Mouse (Mus musculus): ENCODE measurements at regions not wholly inside any gene's neighbourhood (a gene's known extent, or its start where the extent isn't known, plus 50 kb on each side); places are given as distances from the start of the nearest gene placed in this dataset.
A peak's percentile ranks its signal among the peaks of the same experiment; 100 is the strongest.

DNA sequence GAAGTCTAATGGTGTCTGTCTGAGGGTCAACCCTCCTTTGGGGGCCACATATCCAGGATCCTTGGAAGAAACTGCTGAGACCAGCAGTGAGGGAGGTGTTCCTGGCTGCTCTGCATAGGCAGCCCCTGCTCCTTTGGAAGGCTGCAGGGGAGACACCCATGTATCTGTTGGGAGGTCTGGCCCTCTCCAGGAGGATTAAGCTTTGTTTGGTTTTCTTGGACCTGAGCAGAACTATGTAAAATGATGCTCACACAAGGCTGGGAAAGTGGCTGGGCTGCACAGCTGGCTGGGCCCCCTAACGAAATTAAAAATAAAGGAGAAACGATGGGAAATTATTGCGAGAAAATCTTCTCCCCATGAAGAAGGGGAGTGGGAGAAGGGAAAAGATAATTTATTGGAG lies 104.2 kb downstream of the Edn3 start:
- H3K27me3 ChIP-seq (ENCODE audit: control insufficient read depth, insufficient read depth, low read depth, low read length): no peaks in the 10 kb centered on the region
- no peak overlapping the region for H3K4me2 ChIP-seq (ENCODE audit: low read depth, low read length)
- H3K27ac ChIP-seq (ENCODE audit: low read length): no peak overlapping the region
- WGBS: 70% methylated on average over 3 of the region's 3 CpGs
- no peak for ATAC-seq (ENCODE audit: low read depth)
- no peak overlapping the region for H3K9ac ChIP-seq (ENCODE audit: low read length)
- H3K36me3 ChIP-seq (ENCODE audit: control insufficient read depth, insufficient read depth, low read length): no peaks in the 10 kb centered on the region
- no peaks in the 10 kb centered on the region for H3K9me3 ChIP-seq (ENCODE audit: control insufficient read depth, low read length)
- peaks cover 9% of the 10 kb centered on the region for H3K4me1 ChIP-seq (replicated peaks; ENCODE audit: control insufficient read depth, insufficient read depth, low read length)
- H3K4me3 ChIP-seq (ENCODE audit: low read length): no peak overlapping the region

DNA sequence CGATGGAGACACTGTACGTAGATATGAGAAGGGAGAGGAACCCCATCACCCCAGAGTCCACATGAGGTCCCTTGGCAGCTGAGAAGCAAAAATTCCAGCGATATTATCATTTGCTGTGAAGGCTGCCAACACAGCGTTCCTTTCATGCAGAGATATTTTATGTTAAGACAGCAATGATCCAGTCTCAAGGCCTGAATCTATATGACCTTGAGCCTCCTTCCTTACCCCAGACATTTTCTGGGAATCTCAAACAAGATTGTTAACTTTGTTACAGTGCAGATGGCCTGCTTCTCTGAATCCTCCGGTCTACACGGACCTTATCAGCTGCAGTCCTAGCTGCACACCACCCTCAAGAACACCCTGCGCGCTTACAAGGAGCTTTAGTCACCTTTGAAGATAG lies 106.1 kb downstream of the Edn3 start:
- Histone ChIP-seq H3K4me1 (replicated peaks; ENCODE audit: control insufficient read depth, insufficient read depth, low read length) (peaks cover 9% of the 10 kb centered on the region), H3K4me3 (ENCODE audit: low read length) (no peak overlapping the region), H3K9ac (ENCODE audit: low read length) (no peak overlapping the region), H3K27ac (ENCODE audit: low read length) (no peak overlapping the region), H3K27me3 (ENCODE audit: control insufficient read depth, insufficient read depth, low read depth, low read length) (no peaks in the 10 kb centered on the region), H3K9me3 (ENCODE audit: control insufficient read depth, low read length) (no peaks in the 10 kb centered on the region), H3K4me2 (ENCODE audit: low read depth, low read length) (no peak overlapping the region), H3K36me3 (ENCODE audit: control insufficient read depth, insufficient read depth, low read length) (no peaks in the 10 kb centered on the region)
- ATAC-seq (ENCODE audit: low read depth): no peak
- WGBS: 43% methylated on average over 8 of the region's 8 CpGs

DNA sequence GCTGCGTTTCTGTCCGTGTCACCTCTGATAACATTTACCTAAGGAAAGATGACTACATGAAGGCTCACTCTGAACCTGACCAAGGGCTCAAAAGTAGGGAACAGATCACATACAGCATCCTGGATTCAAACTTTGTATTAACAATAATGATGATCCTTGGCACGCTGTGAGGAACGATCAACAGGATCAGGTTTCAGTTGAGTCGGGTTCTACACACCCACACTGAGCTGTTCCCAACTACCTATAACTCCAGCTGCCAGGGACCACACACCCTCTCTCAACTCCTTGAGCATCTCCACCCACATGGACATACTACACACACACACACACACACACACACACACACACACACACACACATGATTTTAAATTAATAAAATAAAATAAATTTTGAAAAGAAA lies 107.0 kb downstream of the Edn3 start:
- 40% methylated on average over 5 of the region's 5 CpGs for WGBS
- H3K9ac ChIP-seq (ENCODE audit: low read length): no peak overlapping the region
- ATAC-seq (ENCODE audit: low read depth): no peak
- no peak overlapping the region for H3K27ac ChIP-seq (ENCODE audit: low read length)
- H3K36me3 ChIP-seq (ENCODE audit: control insufficient read depth, insufficient read depth, low read length): no peaks in the 10 kb centered on the region
- H3K4me3 ChIP-seq (ENCODE audit: low read length): no peak overlapping the region
- no peaks in the 10 kb centered on the region for H3K9me3 ChIP-seq (ENCODE audit: control insufficient read depth, low read length)
- H3K4me1 ChIP-seq (replicated peaks; ENCODE audit: control insufficient read depth, insufficient read depth, low read length): peaks cover 9% of the 10 kb centered on the region
- H3K4me2 ChIP-seq (ENCODE audit: low read depth, low read length): no peak overlapping the region
- H3K27me3 ChIP-seq (ENCODE audit: control insufficient read depth, insufficient read depth, low read depth, low read length): no peaks in the 10 kb centered on the region

DNA sequence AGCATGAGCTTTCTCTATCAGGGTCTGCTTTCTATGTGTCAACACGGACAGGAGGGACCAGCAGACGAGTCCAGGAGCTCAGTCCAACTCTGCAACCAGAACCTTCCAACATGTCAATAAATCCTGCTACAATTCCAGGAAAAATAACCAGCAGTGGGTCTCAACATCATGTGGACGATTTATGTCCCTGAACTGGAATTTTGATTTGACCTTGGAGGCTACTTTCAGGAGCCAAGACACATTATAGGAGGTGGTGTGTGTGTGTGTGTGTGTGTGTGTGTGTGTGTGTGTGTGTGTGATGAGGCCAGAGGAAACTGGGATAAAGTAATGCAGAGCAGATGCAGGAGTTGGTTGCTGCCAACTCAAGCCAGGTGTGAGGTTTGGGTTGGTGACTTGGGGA lies 107.8 kb downstream of the Edn3 start:
- H3K36me3 ChIP-seq (ENCODE audit: control insufficient read depth, insufficient read depth, low read length): no peaks in the 10 kb centered on the region
- peaks cover 9% of the 10 kb centered on the region for H3K4me1 ChIP-seq (replicated peaks; ENCODE audit: control insufficient read depth, insufficient read depth, low read length)
- H3K4me2 ChIP-seq (ENCODE audit: low read depth, low read length): no peak overlapping the region
- no peak overlapping the region for H3K27ac ChIP-seq (ENCODE audit: low read length)
- no peak overlapping the region for H3K9ac ChIP-seq (ENCODE audit: low read length)
- no peaks in the 10 kb centered on the region for H3K9me3 ChIP-seq (ENCODE audit: control insufficient read depth, low read length)
- no peaks in the 10 kb centered on the region for H3K27me3 ChIP-seq (ENCODE audit: control insufficient read depth, insufficient read depth, low read depth, low read length)
- no peak for ATAC-seq (ENCODE audit: low read depth)
- no peak overlapping the region for H3K4me3 ChIP-seq (ENCODE audit: low read length)
- 66% methylated on average over 3 of the region's 3 CpGs for WGBS

DNA sequence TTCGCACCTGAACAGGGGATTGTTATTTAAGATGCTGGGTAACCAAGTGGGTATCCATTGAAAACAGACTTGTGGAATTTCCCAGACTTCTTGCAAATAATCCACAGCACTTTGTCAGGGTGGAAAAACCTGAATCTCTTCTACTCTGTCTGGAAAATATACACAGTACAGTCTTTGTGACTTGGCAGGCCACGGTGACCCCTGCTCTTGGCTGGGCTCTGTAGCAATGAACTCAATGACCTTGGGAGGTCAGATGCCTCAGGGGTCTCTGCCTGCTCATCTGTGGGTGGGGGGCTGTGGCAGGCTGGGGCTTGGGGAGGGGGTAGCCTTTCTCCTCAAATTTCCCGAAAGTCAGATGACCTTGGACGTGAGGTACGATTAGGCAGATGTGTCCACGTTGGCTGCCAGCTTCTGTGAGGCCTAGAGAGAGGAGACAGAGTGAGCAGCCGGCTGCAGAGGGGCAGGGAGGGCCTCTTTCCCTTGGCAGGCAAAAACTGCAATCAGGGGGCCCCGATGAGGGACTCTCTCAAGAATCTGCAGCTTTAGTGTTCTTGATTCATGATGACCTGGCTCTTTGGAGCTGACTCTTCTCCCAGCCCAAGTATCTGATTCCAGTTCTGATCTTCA lies 108.4 kb downstream of the Edn3 start:
- H3K36me3 ChIP-seq (ENCODE audit: control insufficient read depth, insufficient read depth, low read length): no peaks in the 10 kb centered on the region
- 30% methylated on average over 8 of the region's 8 CpGs for WGBS
- H3K27me3 ChIP-seq (ENCODE audit: control insufficient read depth, insufficient read depth, low read depth, low read length): no peaks in the 10 kb centered on the region
- H3K4me2 ChIP-seq (ENCODE audit: low read depth, low read length): no peak overlapping the region
- H3K9ac ChIP-seq (ENCODE audit: low read length): no peak overlapping the region
- ATAC-seq (ENCODE audit: low read depth): peak; percentile 71
- peak overlapping the region; percentile 12; the same call in 1 of the 2 replicates for H3K27ac ChIP-seq (ENCODE audit: low read length)
- H3K4me1 ChIP-seq (replicated peaks; ENCODE audit: control insufficient read depth, insufficient read depth, low read length): peaks cover 9% of the 10 kb centered on the region
- no peak overlapping the region for H3K4me3 ChIP-seq (ENCODE audit: low read length)
- no peaks in the 10 kb centered on the region for H3K9me3 ChIP-seq (ENCODE audit: control insufficient read depth, low read length)

DNA sequence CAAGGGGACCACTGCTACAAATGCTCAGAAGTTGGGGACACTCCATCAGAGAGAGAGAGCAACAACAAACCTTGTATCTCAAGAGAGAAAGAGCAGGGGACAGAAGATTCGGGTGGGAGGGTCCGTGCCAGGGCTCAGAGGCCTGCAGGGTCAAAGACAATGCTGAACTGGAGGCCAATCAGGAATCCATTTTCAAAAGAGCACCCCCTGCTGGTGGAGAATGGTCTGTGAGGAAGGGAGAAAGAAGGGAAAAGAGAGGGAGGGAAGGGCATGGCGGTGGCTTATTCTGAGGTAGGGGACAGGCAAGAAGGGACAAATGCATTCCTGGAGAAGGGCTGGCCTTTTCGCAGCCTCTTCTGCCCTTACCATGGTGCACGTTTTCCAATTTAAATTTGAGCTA lies 109.9 kb downstream of the Edn3 start:
- ATAC-seq (ENCODE audit: low read depth): no peak
- no peaks in the 10 kb centered on the region for H3K36me3 ChIP-seq (ENCODE audit: control insufficient read depth, insufficient read depth, low read length)
- no peak overlapping the region for H3K9ac ChIP-seq (ENCODE audit: low read length)
- no peak overlapping the region for H3K4me3 ChIP-seq (ENCODE audit: low read length)
- H3K27ac ChIP-seq (ENCODE audit: low read length): no peak overlapping the region
- 82% methylated on average over 5 of the region's 5 CpGs for WGBS
- H3K4me1 ChIP-seq (replicated peaks; ENCODE audit: control insufficient read depth, insufficient read depth, low read length): peaks cover 9% of the 10 kb centered on the region
- no peaks in the 10 kb centered on the region for H3K27me3 ChIP-seq (ENCODE audit: control insufficient read depth, insufficient read depth, low read depth, low read length)
- H3K4me2 ChIP-seq (ENCODE audit: low read depth, low read length): no peak overlapping the region
- no peaks in the 10 kb centered on the region for H3K9me3 ChIP-seq (ENCODE audit: control insufficient read depth, low read length)

DNA sequence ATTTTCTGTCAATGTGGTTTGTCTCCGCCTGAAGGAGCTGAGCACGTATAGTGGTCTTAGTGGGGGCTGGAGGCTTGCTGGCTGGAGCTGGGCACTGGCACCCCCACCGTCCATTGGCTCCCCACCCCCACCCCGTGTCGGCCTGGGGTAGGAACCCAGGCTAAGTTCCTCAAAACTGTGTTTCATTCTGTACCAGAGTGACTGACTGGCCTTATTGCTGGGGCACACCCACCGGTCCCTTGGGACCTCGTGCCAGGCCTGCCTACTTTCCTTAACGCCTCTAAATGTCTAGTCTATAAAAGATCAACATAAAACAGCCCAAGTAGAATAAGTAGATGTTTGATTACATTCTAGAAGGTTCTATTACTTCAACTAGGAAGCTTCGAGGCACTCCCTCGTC lies 110.8 kb downstream of the Edn3 start:
- WGBS: 66% methylated on average over 10 of the region's 10 CpGs
- no peak overlapping the region for H3K27ac ChIP-seq (ENCODE audit: low read length)
- H3K4me1 ChIP-seq (replicated peaks; ENCODE audit: control insufficient read depth, insufficient read depth, low read length): peaks cover 9% of the 10 kb centered on the region
- no peak overlapping the region for H3K4me2 ChIP-seq (ENCODE audit: low read depth, low read length)
- H3K27me3 ChIP-seq (ENCODE audit: control insufficient read depth, insufficient read depth, low read depth, low read length): no peaks in the 10 kb centered on the region
- no peak overlapping the region for H3K4me3 ChIP-seq (ENCODE audit: low read length)
- no peaks in the 10 kb centered on the region for H3K9me3 ChIP-seq (ENCODE audit: control insufficient read depth, low read length)
- no peaks in the 10 kb centered on the region for H3K36me3 ChIP-seq (ENCODE audit: control insufficient read depth, insufficient read depth, low read length)
- no peak overlapping the region for H3K9ac ChIP-seq (ENCODE audit: low read length)
- ATAC-seq (ENCODE audit: low read depth): no peak

DNA sequence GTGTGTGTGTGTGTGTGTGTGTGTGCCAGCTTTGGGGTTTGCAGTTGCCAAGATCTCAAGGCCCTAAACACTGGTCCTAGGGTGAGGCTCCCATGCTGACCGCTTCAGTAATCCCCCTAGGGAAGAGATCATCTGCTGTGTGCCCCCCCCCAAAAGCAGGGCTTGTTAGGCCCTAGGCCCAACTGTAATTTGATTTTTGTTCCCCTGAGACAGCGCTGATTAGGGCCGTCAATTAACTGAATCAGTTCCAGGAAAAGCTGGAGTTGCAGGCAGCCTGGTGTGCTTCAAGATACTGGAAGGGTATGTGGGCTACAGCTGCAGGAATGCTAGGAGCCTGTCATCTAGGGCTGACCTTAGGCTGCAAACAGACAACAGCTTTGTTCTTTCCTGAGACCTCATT lies 111.4 kb downstream of the Edn3 start:
- peaks cover 9% of the 10 kb centered on the region for H3K4me1 ChIP-seq (replicated peaks; ENCODE audit: control insufficient read depth, insufficient read depth, low read length)
- no peaks in the 10 kb centered on the region for H3K27me3 ChIP-seq (ENCODE audit: control insufficient read depth, insufficient read depth, low read depth, low read length)
- H3K9ac ChIP-seq (ENCODE audit: low read length): no peak overlapping the region
- 69% methylated on average over 3 of the region's 3 CpGs for WGBS
- no peak for ATAC-seq (ENCODE audit: low read depth)
- H3K36me3 ChIP-seq (ENCODE audit: control insufficient read depth, insufficient read depth, low read length): no peaks in the 10 kb centered on the region
- H3K4me2 ChIP-seq (ENCODE audit: low read depth, low read length): no peak overlapping the region
- H3K9me3 ChIP-seq (ENCODE audit: control insufficient read depth, low read length): no peaks in the 10 kb centered on the region
- H3K27ac ChIP-seq (ENCODE audit: low read length): no peak overlapping the region
- H3K4me3 ChIP-seq (ENCODE audit: low read length): no peak overlapping the region

DNA sequence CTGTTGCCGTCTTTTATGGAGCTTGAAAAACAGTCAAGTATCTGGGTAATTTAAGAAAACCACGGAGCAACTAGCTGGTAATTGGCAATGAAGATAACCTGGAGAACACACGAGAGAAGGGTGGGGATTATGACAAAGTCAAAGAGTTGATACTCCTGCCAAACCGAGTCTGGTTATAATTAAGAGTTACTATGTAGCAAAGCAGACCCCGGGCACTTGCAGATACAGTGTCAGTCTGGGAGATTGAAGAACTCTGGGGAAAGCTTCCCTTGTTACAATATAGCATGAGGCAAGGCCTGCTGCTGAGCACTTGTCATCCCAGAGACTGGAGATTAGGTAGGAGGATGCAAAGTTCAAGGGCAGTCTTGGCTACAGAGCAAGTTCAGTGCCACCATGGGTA lies 116.5 kb downstream of the Edn3 start:
- Histone ChIP-seq H3K4me1 (replicated peaks; ENCODE audit: control insufficient read depth, insufficient read depth, low read length) (peaks cover 5% of the 10 kb centered on the region; the same call in 1 of the 2 replicates), H3K4me3 (ENCODE audit: low read length) (no peak overlapping the region), H3K27me3 (ENCODE audit: control insufficient read depth, insufficient read depth, low read depth, low read length) (no peaks in the 10 kb centered on the region), H3K27ac (ENCODE audit: low read length) (no peak overlapping the region), H3K9ac (ENCODE audit: low read length) (no peak overlapping the region), H3K9me3 (ENCODE audit: control insufficient read depth, low read length) (no peaks in the 10 kb centered on the region), H3K36me3 (ENCODE audit: control insufficient read depth, insufficient read depth, low read length) (no peaks in the 10 kb centered on the region), H3K4me2 (ENCODE audit: low read depth, low read length) (no peak overlapping the region)
- ATAC-seq (ENCODE audit: low read depth): no peak
- WGBS: 64% methylated on average over 5 of the region's 5 CpGs

DNA sequence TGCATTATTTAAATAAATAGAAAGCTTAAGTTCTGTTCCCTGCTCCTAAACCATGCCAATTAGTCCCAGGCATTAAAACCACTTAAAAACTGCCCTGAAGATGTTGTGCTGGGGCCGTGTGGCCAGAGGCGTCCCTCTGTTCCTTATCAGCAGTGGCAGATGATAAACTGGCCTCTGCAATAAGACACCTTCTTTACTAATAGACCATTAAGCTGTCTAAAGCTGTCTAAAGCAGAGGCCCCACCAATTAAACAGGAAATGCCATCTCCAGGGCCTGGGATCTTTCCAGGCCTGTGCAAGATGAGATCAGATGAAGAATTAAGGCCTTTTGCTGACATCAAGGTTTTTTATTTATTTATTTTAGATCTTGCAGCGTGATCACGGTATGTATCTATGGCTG lies 118.6 kb downstream of the Edn3 start:
- 21% methylated on average over 4 of the region's 4 CpGs for WGBS
- H3K27me3 ChIP-seq (ENCODE audit: control insufficient read depth, insufficient read depth, low read depth, low read length): no peaks in the 10 kb centered on the region
- peak; percentile 46; the same call in 1 of the 2 replicates for ATAC-seq (ENCODE audit: low read depth)
- no peak overlapping the region for H3K4me2 ChIP-seq (ENCODE audit: low read depth, low read length)
- H3K9ac ChIP-seq (ENCODE audit: low read length): no peak overlapping the region
- H3K9me3 ChIP-seq (ENCODE audit: control insufficient read depth, low read length): no peaks in the 10 kb centered on the region
- H3K4me3 ChIP-seq (ENCODE audit: low read length): no peak overlapping the region
- no peak overlapping the region for H3K27ac ChIP-seq (ENCODE audit: low read length)
- peaks cover 5% of the 10 kb centered on the region; the same call in 1 of the 2 replicates for H3K4me1 ChIP-seq (replicated peaks; ENCODE audit: control insufficient read depth, insufficient read depth, low read length)
- H3K36me3 ChIP-seq (ENCODE audit: control insufficient read depth, insufficient read depth, low read length): no peaks in the 10 kb centered on the region

All from lung, embryonic 16.5 days (tissue).